Mouse (Mus musculus) stomach, postnatal 0 days (tissue): Measurements from ENCODE around the gene Eml1.

Experiments used
- CTCF ChIP-seq: IDR thresholded peaks from 2 replicates; pipeline ENCODE4 v1.5.1; 2016; ENCODE audit warnings: antibody characterized with exemption, low read depth, mild to moderate bottlenecking, moderate library complexity
- EP300 ChIP-seq: optimal IDR thresholded peaks from 2 replicates; pipeline ENCODE3; 2016; ENCODE audit warnings: antibody characterized with exemption

DNA sequence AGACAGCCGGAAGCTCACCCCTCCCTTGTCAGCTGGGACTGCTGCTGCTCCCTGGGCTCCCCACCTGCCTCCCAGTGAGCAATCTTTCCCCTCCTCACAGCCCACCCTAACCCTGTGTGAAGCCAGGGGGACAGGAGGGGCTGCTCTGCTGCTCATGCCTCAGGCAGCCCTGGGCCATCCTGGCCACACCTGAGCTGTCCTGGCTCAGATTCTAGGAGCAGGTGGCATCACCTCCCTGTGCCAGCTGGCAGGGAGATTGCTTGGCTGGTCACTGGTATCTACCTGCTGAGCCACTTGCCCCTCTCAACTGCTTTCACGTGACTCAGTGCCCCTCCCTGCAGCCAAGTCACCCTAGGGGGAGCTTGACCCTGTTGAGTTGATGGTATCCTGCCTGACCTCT, 16.5 kb upstream of the Eml1 start:
- TF ChIP-seq CTCF (no peak), EP300 (no peak)
